Mouse (Mus musculus) layer of hippocampus, postnatal 10 days (tissue): Measurements from ENCODE around the gene Eml6. TPM values are rescaled to one million over a fixed set of nuclear protein-coding genes. Genes with fewer than 3 reads are reported as not detected.
"Not testable (repeated sequence)": the region's sequence is repeated elsewhere in the genome, so short reads cannot be mapped to it uniquely, and the experiment has no call there.

Source experiments
- DNase-seq, 2 experiments: peaks; one replicate each; pipeline ENCODE4 v3.0.0; 2021; ENCODE audit warnings: low spot score in 2 of 2
- total RNA-seq, 2 experiments: library from RNA; stranded (reverse); gene quantifications; 2 replicates each; pipeline ENCODE4 v1.2.3; 2021

Eml6 gene
- total RNA-seq, 2 experiments from 2014 or later = 32.5 to 39.1 TPM

DNA sequence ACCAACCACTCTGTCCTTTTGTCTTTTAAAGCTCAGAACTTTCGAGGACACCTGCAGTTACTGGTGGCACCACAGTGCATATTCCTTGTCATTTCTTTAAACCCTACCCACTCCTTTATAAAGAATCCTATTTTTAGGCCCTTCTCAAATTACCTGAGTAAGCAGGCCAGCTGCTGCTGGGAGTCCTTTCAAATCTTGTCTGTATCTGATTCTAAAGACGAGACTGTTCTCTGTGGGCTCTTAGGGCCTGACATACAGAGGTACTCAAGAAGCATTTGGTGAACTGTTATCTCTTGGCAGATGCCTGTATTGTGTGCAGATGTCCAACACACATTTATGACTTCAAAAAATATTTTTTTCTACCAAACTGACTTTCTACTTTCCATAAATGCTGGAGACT, 231.4 kb downstream of the Eml6 start:
- no peak for DNase-seq

DNA sequence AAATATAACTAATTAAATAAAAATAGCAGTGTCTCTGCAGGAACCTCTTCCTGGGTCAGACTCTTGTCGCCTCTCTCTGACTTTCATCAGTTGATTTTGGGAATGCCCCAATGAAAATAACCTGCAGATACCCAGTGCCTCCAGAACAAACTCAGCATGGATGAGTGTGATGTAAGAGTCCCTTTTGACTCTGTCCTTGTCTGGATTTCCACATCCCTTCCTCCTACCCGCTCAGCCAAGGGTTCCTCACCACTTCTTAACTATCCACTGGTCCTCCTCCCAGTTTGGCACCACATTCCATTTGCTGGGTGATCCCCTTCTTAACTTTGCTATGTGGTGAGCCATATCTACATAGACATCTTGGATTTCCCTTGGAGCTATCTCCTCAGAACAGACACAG, 235.0 kb downstream of the Eml6 start:
- DNase-seq = no peak

DNA sequence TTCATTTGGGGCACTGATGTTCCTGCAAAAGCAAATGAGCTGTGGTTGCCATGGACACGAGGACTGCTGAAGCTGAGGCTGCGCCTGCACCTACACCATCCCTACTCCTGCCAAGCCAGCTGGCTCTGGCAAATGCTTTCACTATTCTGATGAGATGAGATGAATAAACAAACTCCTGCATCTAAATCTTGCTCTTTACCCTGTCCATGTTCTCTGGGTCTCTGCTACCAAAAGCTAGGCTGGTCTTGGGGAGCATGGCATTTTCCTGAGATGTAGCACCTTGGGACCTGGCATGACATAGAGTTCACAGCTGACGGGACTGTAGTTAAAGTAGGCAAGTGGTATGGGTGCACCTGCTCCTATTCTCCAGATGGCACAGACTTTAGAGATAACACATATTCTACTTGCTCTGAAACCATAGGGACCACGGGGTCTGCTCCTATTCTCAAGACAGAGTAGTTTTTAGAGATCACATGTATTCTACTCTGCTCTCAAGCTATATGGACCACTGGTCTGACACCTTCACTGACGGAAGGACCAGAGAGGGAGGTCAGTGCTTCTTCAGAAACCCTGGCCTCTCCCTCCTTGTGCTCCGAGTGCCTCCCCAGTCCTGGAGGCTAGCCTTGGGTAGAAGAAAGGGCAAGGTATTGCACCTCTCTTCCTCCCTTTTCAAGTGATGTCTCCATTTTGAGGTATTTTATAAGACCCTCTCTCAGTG, 236.8 kb downstream of the Eml6 start:
- peak; percentile 67 to 78 for DNase-seq

DNA sequence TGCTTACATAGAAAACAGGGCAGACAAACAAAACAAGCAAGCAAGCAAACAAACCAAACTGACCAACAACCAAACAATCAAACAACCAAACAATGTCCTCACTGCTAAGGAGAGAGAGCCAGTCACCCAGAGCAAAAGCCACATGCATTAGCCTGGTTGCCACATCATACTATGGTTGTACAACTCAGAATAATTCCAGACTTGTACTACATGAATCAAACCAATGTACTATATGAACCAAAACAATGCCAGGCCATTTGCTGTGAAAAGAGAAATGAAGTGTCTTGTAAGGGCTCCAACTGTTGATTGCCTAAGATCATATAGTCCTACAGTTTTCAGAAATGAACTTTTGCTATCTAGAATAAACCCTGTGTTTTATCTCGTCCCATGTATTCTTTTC, 237.3 kb downstream of the Eml6 start:
- no peak for DNase-seq

DNA sequence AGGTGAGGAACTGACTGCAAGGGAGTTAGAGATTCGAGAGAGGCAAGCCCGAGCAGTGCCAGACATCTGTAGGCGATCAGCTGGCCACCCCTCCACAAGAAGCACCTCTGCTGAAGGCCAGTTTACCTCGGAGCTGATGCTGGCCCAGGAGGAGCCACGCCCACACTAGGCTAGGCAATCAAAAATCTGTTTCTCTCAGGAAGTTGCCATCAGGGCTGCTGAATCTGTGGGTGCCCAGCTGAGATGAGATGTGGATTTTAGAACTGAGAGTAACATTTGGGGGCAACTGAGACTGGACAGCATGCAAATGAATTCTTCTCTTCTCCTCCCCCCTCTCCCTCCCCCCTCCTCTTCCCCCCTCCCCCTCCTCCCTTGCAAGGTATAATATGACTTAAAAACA, 238.4 kb downstream of the Eml6 start:
- DNase-seq = no peak

DNA sequence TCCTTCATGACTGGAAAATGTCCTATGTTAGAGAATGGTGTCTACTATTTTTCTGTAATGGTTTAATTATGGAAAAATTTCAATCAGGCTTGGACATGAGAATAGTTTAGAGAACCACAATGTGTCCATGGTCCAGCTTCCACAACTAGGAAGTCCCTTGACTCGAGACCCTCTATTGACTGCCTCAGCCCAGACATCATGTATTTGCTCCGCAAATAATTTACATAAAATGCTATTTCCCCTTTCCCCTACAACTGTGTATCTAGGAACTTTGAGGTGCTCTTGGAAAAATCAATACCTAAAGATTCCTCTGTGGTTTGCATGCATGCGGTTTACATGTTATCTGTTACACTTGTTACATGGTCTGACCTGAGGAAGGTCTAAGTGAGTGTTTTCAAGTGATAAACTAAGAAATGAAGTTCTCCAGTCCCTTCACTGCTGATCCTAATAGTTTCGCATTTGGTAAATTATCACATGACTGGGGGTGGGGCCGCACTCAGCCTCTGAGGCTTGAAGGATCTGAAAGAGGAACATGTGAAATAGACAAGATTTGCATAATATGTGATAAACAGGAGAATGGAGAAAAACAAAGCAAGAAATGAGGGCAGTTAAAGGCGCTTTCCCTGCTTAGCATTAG, 239.1 kb downstream of the Eml6 start:
- no peak for DNase-seq

DNA sequence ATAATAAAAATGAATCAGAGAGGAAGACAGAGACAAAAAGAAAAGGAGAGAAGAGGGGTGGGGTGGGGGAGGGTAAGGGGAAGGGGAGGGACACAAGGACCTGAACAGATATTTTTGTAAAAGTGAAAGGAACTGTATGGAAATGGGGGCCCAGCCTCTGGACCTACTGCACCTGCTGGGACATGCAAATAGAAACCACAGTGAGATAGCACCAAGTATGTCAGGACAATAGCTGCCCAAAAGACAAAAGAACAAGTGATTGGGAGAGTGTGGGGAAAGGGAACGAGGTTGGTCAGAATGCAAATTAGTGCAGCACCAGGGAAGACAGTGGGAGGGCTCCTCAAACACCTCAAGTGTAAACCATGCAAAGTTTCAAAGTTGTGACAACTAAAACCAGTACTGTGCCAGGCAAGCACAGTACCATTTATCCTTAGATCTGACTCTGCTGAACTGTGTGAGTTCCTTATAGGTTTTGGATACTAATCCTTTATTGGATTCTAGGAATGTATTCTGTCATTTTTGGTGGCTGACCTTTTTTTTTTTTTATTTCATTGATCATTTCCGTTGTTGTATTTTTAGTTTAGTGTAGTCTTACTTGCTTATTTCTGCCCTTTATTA, 246.3 kb downstream of the Eml6 start:
- no peak for DNase-seq

DNA sequence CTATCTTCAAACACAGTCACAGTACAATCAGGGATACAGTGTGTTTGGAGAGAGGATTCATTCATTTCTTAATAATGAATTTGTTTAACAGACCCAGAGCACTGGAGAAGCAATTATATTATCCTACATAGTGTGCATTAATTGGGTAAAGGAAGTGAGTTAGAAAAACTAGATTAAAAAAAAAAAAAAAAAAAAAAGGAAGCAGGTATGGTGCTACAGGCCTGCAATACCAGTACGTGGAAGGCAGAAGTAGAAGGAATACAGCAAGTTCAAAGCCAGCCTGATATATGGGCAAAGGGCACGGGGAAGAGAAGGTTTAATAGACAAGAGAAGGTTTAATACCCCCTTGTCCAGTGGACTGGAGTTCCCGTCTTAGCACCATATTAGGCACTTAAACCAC, 246.9 kb downstream of the Eml6 start:
- no peak for DNase-seq

DNA sequence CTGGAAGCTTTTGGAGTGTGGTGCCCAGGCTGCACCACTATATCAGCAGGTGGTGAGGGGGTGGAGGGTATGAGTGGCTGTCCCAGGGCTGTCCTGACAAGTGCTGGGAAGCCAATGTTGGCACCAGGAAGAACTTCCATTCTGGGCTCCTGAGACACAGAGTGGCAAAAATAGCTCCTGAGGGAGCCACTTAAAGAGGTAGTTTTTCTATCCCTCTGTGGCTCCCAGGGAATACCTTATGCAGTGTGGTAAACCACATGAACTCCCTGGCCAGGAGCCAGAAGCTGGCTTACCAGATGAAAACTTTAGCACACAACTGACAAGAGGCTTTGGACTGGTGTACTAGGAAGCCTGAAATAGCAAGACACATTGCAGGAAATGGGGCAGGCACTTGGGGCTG, 247.9 kb downstream of the Eml6 start:
- no peak for DNase-seq

DNA sequence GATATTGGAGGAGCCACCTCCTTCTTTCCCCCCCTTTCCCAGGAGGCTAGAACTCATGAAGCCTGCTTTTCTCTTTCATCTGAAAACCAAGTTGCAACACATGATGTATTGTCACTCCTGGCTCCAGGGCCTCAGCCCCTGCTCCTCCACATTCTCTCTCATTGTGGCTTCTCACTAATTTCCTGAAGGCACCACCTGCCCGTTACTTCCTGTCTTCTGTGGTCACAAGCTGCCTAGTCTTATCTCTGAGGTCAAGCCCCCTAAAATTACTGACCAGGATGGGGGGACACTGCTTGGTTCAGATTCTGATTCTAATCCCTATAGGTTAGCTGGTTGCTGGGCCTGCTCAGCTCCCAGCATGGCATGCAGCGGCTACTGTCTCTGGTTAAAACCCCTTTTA, 251.1 kb downstream of the Eml6 start:
- DNase-seq = no peak

DNA sequence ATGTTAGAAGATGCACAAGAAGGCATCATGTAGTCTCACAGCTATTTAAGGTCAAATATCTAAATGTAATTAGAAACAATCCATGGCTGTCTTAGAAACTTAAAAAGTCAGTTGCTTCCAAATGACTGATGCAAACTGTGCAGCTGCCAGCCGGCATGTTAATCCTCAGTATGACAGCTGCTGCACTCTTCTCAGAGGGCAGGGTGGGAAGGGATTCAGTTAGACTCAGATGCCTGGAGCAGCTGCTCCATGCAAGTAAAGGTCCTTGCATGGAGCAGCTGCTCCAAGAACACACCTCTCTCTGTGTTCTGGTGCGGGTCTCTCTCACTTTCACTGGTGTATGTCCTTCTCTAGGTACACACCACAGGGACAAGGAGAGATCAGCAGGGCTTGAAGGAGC, 251.5 kb downstream of the Eml6 start:
- DNase-seq = peak in 1 of 2 experiments; percentile 30

DNA sequence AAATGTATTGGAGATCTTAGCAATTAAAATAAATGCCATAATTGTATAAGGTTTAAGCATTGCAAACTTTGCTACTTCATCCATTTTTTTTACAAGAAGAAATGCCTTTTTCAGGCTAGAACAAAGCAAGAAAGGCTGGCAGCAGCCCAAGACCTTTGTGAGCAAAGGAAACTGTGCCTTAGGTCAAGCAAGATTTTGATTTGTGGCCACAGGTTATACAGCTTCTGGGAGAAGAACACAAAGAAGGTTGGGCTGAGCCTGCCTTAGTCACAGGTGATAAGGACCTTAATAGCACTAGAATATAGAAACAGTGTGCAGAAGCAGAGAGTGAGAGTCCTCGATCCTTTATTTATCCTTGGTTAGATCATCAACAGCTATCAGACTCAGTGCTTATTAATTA, 253.6 kb downstream of the Eml6 start:
- DNase-seq = no peak

DNA sequence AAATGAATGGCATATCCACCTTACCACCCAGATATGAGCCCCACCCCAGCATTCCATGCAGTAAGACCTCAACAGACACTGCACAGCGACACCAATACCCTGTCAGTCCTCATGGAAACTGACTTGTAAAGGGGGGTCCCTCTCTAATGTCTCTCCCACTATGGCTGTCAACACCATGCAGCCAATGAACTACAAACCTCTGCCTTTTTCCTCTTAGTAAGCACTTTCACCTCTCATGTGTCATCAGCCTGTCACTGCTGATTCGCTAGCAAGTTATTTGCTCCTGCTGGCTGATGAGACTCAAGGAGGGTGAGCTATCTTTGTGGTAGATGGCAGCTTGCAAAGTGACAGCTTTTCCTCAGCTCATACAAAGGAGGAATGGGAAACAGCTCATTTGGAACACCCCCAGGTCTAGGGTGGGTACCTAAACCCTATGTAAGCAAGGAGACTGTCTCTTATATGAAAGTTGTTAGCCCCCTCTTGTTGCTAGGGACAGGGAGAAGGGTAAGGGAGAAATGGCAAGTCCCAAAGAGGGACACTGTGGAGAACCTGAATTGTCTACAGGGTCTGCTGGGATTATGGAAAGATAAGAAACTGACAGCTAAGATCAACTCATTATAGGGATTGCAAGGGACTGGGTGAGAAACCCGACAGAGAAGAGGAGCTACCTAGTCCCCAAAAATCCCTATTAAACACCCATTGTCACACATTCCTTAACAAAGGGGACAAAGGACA, 255.0 kb downstream of the Eml6 start:
- DNase-seq = no peak

DNA sequence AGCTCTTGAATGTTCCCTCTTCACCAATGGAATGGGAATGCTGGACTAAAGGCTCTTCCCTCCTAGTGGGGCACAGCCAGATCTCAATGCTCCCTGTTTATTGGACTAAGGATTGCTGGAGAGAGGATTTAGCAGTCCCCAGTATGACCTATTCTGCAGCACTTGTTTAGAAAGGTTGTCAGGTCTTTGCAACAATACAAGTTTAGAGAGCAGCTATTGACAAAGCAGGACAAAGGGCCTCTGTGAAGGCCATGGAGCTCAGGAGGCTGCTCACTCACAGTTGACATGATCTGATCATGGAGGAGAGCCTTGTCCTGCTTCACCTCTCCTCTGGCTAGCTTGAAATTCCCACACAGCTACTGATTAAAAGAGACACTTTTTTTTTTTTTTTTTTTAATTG, 257.3 kb downstream of the Eml6 start:
- no peak for DNase-seq

DNA sequence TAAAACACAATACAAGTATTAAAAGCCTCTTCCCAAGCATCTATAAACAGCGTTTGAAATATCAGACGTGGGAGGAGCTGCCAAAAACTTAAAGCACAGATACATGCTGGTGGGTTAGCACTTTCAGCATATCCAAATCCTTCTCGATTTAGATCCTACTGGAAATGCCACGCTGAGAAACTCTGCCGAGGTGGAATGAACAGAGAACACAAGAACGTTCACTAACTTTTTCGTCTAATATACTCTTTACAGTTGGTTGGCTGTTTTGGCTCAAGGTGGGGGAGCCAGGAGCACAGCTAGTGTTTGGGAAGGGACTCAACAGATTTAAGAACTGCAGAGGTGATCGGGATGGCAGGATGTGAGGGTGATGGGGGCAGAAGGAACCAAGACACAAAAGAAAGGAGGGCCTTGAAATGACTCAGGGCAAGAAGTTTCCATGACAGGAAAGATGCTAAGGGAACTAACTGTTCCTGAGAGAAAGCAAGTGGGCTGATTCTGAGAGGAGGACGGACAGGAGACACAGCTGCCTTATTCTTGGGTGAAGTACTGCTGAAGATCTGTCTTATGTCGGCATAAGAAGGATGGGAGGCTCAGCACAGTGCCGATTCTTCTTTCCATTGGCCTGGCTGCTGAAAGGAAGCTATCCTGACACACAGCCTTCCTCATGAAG, 259.4 kb downstream of the Eml6 start:
- DNase-seq = no peak

DNA sequence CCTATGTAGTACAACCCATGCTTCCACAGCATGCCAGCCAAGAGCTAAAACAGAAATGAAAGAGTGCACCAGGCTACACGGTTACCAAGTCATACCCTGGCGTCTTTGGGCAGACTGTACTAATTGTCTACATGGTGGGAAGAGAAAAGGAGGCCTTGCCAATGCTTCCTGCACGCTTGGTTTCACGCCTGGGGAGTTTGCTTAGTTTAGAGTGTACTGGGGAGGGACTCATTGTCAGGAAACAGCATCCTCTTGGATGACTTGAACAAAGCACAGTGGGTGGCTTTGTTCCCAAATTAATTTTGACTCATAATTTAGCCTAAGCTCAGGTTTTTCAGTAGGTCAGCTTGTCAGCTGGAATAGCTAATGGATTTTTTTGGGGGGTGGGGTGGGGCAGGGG, 260.8 kb downstream of the Eml6 start:
- DNase-seq = no peak

DNA sequence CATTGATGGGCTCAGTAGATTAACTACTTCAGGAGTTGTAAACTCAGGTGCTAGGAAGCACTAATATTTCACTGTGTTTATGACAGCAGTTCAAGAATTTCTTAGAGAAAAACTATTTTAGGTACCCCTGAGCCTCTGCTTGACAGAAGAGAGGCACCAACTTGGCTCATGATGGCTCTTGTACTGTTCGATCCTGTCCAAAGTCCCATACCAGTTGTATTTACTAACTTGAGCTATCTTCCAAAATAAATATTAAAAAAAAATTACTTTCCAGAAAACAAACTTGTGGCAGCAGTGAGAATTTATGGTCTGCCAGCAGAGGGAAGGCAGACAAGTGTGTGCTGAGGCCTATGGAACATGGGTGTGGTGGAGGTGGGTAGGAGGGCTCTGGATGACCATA, 263.1 kb downstream of the Eml6 start:
- DNase-seq = no peak

DNA sequence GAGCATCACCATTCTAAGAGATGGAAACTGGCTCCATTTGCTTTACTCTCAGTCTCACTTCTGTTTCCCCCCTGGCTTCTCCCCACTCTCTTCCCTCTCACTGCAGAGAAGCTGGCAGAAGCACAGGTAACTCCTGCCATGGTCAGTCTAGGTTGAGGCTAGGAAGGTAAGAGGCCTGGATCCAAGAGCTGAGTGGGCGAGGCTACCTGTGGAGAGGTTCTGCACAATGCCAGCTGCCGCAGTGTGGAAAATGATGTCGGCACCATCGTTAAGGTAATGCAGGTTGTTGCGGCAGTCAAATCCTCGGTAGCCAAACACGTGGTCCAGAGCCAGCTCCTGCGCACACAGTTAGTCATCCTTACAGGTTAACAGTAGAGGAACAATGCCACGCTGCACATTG, 264.4 kb downstream of the Eml6 start:
- no peak for DNase-seq

DNA sequence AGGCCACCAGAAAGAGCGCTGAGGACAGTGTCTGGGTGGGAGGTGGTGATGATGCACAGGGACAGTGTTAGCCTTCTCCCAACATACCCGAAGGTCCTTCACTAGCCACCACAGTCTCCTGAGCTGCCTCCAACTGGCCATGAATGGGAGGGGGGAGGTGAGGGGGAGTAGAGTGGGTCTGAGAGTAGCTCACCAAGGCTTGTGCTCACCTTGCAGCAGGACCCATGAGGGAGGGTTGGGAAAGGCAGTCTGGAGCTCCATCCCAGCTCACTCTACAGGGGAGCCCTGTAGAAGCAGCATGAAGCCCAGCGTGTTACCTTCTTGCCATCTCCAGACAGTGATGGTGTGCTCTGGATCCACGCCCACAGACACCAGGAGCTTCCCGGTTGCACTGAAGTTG, 267.2 kb downstream of the Eml6 start:
- DNase-seq = no peak

DNA sequence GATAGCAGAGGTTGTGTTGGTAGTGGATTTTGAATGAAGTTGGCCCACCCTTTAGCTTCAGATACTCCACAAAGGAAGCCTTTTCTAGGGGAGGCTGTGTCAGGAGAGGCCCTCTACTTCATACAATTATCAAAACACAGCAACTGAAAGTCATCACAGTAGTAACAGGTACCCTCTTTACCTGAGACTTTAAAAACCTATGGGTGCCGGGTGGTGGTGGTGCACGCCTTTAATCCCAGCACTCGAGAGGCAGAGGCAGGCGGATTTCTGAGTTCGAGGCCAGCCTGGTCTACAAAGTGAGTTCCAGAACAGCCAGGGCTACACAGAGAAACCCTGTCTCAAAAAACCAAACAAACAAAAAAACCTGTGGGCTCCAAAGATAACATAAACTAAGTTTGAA, 269.8 kb downstream of the Eml6 start:
- DNase-seq = not testable (repeated sequence)
